Mouse (Mus musculus): ENCODE data around the gene Siglece. TPM values are rescaled to one million over a fixed set of nuclear protein-coding genes. Genes with fewer than 3 reads are reported as not detected.

Siglece gene
- polyA plus RNA-seq, 1 experiment from 2014 or later, result 0.27 TPM

DNA sequence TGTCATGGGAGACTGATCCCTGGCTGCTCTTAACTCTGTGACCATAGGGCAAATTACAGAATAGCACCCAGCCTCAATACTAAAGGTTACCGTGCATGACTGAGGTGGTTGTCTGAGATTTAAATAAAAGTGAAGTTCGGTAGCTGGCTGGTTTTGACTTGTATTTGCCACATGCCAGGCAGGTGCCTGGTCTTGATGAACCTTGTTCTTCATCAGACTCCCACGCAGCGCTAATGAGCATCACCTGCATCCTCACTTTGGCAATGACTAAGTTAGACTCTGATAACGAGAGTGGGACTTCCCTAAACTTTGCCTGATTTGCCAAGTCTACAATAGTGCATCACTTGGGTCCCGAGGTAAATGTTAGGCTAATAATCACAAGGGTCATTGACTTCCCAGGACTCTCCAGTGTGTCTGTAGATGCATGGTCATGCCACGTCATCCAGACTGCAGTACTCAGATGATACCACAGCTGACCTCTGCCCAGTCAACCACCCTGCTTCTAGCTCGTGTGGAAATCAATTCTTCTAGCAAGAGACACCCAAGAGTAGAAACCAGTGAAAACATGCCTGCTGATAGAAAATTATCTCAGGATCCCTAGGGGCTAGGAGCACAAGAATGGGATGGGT lies 34.1 kb downstream of the Siglece start:
- Histone ChIP-seq H3K4me1 (replicated peaks) (no peaks in the 10 kb centered on the region), H3K9me3 (replicated peaks) (no peaks in the 10 kb centered on the region), H3K4me3 (no peak overlapping the region), H3K27ac (ENCODE audit: poor library complexity, severe bottlenecking) (no peak overlapping the region), H3K4me2 (no peak overlapping the region), H3K9ac (no peak overlapping the region), H3K27me3 (replicated peaks) (no peaks in the 10 kb centered on the region; the same call in 1 of the 2 replicates), H3K36me3 (no peaks in the 10 kb centered on the region)
- 79% methylated on average over 8 of the region's 8 CpGs for WGBS
- no peak for ATAC-seq (ENCODE audit: insufficient number of reproducible peaks, low FRiP score)

DNA sequence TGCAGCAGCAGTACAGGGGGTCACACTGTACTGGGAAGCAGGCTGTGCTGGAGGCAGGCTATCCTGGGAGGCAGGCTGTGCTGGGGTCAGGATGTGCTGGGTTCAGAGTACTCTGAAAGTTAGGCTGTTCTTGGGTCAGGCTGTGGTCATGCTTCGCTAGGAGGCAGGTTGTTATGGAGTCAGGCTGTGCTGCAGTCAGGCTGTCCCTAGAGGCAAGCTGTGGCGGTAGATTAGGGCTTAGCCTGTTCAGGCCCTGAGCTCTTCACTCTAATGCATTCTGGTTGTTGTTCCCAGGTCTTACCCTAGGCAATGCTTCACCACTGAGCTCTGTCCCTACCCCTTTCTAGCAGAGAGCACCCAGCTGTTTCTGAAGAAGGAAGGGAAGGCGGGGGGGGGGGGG lies 34.9 kb downstream of the Siglece start:
- WGBS, result 59% methylated on average over 3 of the region's 3 CpGs
- Histone ChIP-seq H3K9me3 (replicated peaks) (no peaks in the 10 kb centered on the region), H3K27ac (ENCODE audit: poor library complexity, severe bottlenecking) (no peak overlapping the region), H3K4me3 (no peak overlapping the region), H3K4me2 (no peak overlapping the region), H3K36me3 (no peaks in the 10 kb centered on the region), H3K27me3 (replicated peaks) (no peaks in the 10 kb centered on the region; the same call in 1 of the 2 replicates), H3K9ac (no peak overlapping the region), H3K4me1 (replicated peaks) (no peaks in the 10 kb centered on the region)
- ATAC-seq (ENCODE audit: insufficient number of reproducible peaks, low FRiP score), result no peak

DNA sequence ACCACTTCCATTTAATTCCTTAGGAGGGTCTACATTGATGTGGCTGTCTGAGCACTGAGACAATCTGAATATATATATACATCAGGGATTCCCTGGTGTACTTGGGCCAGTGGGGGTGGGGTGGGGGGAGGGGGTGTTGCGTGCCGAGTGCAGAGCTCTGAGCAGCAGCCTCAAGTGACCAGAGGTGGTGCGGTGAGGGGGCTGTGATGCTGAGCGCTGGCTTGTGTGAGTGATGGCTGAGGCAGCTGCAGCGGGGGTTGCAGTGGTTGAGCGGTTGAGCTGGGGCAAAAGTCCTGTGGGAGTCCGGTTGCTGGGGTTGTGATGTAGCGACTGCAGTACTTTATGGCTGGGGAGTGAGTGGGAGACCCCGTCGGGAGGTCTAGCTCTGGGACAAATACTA lies 36.1 kb downstream of the Siglece start:
- H3K27ac ChIP-seq (ENCODE audit: poor library complexity, severe bottlenecking), result no peak overlapping the region
- no peaks in the 10 kb centered on the region for H3K4me1 ChIP-seq (replicated peaks)
- no peaks in the 10 kb centered on the region for H3K36me3 ChIP-seq
- H3K4me3 ChIP-seq, result no peak overlapping the region
- no peaks in the 10 kb centered on the region; the same call in 1 of the 2 replicates for H3K27me3 ChIP-seq (replicated peaks)
- WGBS, result 16% methylated on average over 10 of the region's 10 CpGs
- H3K9ac ChIP-seq, result no peak overlapping the region
- no peak for ATAC-seq (ENCODE audit: insufficient number of reproducible peaks, low FRiP score)
- no peaks in the 10 kb centered on the region for H3K9me3 ChIP-seq (replicated peaks)
- no peak overlapping the region for H3K4me2 ChIP-seq

DNA sequence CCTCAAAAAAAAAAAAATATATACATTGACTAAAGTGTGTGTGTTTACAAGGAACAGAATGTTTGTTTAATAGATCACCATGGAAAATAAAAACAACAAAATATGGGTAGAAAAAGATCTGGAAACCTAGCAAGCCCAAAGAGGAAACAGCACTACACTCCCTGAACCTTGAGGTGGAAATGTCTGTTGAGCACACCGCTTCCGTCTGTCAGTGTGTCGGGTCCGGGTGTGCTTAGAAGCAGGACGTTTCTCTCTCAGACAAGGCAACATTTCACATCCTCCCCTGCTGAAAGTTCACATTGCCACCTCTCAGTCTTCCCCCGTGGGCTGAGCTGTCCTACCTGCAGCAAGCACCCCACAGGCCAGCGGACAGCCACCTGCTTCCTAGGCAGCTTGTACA lies 37.0 kb downstream of the Siglece start:
- no peak for ATAC-seq (ENCODE audit: insufficient number of reproducible peaks, low FRiP score)
- H3K27me3 ChIP-seq (replicated peaks), result no peaks in the 10 kb centered on the region; the same call in 1 of the 2 replicates
- H3K4me1 ChIP-seq (replicated peaks), result no peaks in the 10 kb centered on the region
- no peaks in the 10 kb centered on the region for H3K9me3 ChIP-seq (replicated peaks)
- no peaks in the 10 kb centered on the region for H3K36me3 ChIP-seq
- no peak overlapping the region for H3K27ac ChIP-seq (ENCODE audit: poor library complexity, severe bottlenecking)
- no peak overlapping the region for H3K4me3 ChIP-seq
- 66% methylated on average over 7 of the region's 7 CpGs for WGBS
- no peak overlapping the region for H3K4me2 ChIP-seq
- no peak overlapping the region for H3K9ac ChIP-seq

DNA sequence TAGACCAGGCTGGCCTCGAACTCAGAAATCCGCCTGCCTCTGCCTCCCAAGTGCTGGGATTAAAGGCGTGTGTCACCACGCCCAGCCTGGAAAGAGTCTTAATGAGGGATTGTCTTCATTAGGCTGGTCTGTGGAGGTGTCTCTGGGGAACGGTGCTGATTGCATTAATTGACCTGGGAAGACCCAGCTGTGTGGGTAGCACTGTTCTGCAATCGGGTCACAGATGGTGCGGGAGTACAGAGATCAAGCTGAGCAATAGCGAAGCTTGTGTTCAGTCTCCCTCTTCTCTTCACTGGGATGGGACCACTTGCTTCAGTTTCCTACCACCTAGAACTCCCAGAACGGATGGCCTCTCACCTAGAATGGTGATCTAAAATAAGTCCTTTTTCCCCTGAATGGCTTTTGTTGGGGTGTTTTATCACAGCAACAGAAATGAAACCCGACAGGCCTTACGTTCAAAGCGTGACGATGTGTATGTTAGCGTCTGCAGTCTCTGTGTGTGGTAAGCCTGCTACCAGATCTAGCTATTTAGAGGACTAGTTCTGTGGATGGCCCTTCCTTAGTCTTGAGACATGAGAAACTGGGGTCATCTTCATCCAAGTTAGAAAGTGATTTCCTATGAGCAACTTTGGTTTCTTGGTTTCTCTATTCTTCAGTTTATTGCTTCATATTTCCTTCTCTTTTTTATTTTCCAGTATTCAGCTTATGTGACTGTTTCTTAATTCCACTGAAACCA lies 46.0 kb downstream of the Siglece start:
- H3K4me1 ChIP-seq (replicated peaks), result no peaks in the 10 kb centered on the region
- ATAC-seq (ENCODE audit: insufficient number of reproducible peaks, low FRiP score), result no peak
- H3K9ac ChIP-seq, result no peak overlapping the region
- no peaks in the 10 kb centered on the region for H3K27me3 ChIP-seq (replicated peaks)
- H3K36me3 ChIP-seq, result no peaks in the 10 kb centered on the region
- no peak overlapping the region for H3K4me2 ChIP-seq
- no peaks in the 10 kb centered on the region for H3K9me3 ChIP-seq (replicated peaks)
- H3K4me3 ChIP-seq, result no peak overlapping the region
- 84% methylated on average over 14 of the region's 14 CpGs for WGBS
- no peak overlapping the region for H3K27ac ChIP-seq (ENCODE audit: poor library complexity, severe bottlenecking)

DNA sequence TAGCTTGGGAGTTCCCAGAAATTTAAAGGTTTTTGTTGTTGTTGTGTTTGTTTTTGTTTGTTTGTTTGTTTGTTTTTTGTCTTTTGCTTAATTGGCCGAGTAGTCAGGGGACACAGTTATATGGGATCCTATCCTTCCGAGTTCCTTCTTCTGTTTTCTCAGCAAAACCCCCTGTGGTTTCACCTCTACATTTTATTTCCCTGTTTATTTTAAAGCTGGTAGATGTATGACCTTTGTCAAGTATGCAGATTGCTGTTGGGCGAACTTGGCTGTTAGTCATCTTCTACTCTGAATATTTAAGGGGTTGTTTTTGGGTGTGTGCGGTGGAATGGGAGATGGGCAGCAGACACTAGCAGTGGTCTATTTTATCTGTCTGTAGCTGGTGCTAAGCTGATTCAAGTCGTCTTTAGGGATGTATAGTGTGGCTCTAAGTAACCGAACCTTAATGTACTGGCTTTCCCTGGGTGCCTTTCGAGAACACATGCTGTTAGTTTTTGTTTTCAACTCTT lies 51.6 kb downstream of the Siglece start:
- Histone ChIP-seq H3K4me1 (replicated peaks) (peaks cover 4% of the 10 kb centered on the region; the same call in 1 of the 2 replicates), H3K36me3 (no peaks in the 10 kb centered on the region), H3K4me2 (no peak overlapping the region), H3K9ac (no peak overlapping the region), H3K27ac (ENCODE audit: poor library complexity, severe bottlenecking) (no peak overlapping the region), H3K9me3 (replicated peaks) (no peaks in the 10 kb centered on the region), H3K27me3 (replicated peaks) (0 out of 2 replicates have a peak, but pooled peaks cover 5% of the 10 kb centered on the region), H3K4me3 (no peak overlapping the region)
- 64% methylated on average over 7 of the region's 7 CpGs for WGBS
- no peak for ATAC-seq (ENCODE audit: insufficient number of reproducible peaks, low FRiP score)

DNA sequence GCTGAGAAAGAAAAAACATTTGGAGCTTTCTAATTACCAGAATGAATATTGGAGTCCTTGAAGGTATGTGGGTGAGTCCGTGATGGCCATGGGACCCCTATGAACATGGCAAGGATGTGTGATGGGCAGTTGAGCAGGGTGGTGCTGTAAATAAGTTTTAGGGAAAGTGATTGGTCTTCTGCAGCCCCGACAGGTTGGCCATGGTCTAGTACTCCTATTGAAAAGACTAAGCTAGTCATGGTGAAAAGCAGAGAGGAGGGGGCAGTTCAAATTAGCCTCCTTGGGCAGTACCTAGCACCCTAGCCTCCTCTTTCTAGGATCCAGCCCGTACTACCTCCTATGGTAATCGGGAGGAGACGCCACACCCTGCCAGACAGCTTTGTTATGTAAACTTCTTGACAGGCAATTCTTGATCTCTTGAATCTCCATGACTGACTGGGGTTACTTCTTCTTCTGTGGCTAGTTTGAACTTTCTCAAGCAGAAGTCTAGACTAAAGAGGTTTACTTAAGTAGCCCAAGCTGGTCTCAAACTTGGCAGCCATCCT lies 52.1 kb downstream of the Siglece start:
- ATAC-seq (ENCODE audit: insufficient number of reproducible peaks, low FRiP score), result no peak
- WGBS, result 37% methylated on average over 5 of the region's 5 CpGs

DNA sequence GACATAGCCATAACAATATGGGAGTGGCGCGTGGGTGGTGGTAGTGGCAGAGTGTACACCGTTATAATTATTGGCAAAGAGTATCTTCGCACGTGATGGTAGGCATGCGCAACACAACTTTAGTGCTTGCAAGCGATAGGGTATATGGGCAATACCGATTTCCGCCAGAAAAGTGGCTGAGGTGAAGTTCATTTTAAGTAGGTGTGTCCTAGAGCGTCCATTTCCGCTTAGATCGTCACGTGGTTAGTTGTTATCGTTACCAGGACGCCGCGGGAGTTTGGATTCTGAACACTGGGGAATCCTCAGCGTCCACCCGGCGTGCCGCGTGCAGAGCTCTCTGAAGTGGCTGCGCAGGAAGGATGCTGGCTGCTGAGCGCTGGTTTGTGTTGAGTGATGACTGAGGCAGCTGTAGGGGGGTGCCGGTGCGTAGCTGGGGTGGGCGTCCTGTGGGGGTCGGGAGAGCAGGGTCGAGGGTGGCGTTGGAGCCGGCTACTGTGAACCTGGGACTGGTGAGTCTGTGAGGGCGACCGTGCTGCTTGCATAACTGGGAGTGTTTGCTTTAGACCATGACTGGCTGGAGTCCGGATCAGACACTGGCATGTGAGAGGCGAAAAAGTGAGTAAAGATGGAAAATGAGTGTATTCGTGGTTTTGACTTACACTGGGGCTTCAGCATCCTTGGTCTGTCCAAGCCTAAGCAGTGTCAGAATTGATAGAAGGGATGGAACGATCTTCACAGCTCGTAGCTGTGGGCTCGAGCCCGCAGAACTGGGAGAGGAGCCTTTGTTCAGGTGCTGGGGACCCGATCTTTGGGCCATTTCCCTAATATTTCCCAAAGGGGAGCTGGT lies 52.8 kb downstream of the Siglece start, which contains the start of gene Zfp819:
Zfp819 (plus strand) TSS at position 274 of the 847 bp plus-strand sequence.
- ATAC-seq (ENCODE audit: insufficient number of reproducible peaks, low FRiP score), result peak; percentile 68; the same call in 1 of the 2 replicates
- Histone ChIP-seq H3K9me3 (replicated peaks) (no peaks in the 10 kb centered on the region), H3K9ac (no peak within 1 kb of the TSS; the same call in 1 of the 2 replicates), H3K27me3 (replicated peaks) (0 out of 2 replicates have a peak, but pooled peaks cover 5% of the 10 kb centered on the region), H3K27ac (ENCODE audit: poor library complexity, severe bottlenecking) (no peak within 1 kb of the TSS), H3K36me3 (no peaks in the 10 kb centered on the region), H3K4me1 (replicated peaks) (peaks cover 9% of the 10 kb centered on the region), H3K4me3 (peak within 1 kb of the TSS; percentile 43), H3K4me2 (peak within 1 kb of the TSS; percentile 71)
- 13% methylated on average over 41 of the region's 41 CpGs for WGBS

More for the DNA sequence above, 52.1 kb downstream of the Siglece start:
- no peaks in the 10 kb centered on the region for H3K36me3 ChIP-seq
- no peak overlapping the region for H3K27ac ChIP-seq (ENCODE audit: poor library complexity, severe bottlenecking)
- no peak overlapping the region for H3K9ac ChIP-seq
- 0 out of 2 replicates have a peak overlapping the region, but pooled peaks have one; percentile 71 for H3K4me2 ChIP-seq
- H3K27me3 ChIP-seq (replicated peaks), result 0 out of 2 replicates have a peak, but pooled peaks cover 5% of the 10 kb centered on the region
- no peak overlapping the region for H3K4me3 ChIP-seq
- no peaks in the 10 kb centered on the region for H3K9me3 ChIP-seq (replicated peaks)
- peaks cover 4% of the 10 kb centered on the region; the same call in 1 of the 2 replicates for H3K4me1 ChIP-seq (replicated peaks)

DNA sequence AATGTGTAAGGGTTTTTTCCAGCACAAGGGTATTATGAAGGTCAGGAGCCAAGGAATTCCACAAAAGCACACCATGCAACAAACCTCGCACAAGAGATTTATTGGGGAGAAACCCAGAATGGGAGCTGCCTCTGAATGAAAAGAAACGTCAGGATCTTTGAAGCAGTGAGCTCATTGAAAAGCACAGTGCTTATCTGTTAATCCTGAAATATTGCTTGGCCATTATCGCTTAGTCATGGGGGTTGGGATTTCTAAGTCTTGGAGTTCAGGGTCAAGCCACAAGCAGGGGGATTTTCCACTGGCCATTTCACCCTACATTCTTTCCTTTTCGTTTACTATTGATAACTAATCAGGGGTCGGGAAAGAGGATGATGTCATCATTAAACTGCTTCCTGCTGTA lies 58.1 kb downstream of the Siglece start:
- no peaks in the 10 kb centered on the region for H3K27me3 ChIP-seq (replicated peaks)
- H3K4me1 ChIP-seq (replicated peaks), result peaks cover 6% of the 10 kb centered on the region
- H3K36me3 ChIP-seq, result no peaks in the 10 kb centered on the region
- H3K4me3 ChIP-seq, result no peak overlapping the region
- no peak overlapping the region for H3K9ac ChIP-seq
- WGBS, result 27% methylated on average over 5 of the region's 5 CpGs
- no peak overlapping the region for H3K27ac ChIP-seq (ENCODE audit: poor library complexity, severe bottlenecking)
- no peaks in the 10 kb centered on the region for H3K9me3 ChIP-seq (replicated peaks)
- no peak overlapping the region for H3K4me2 ChIP-seq
- ATAC-seq (ENCODE audit: insufficient number of reproducible peaks, low FRiP score), result no peak

Data from heart, embryonic 12.5 days (tissue).